Mouse (Mus musculus) myocyte (in vitro differentiated cells): Measurements from ENCODE around the gene Rasgrp2.

Source experiments
- CEBPB ChIP-seq: IDR thresholded peaks from 2 replicates; pipeline ENCODE4 v1.6.1; 2011; ENCODE audit warnings: mild to moderate bottlenecking, moderate library complexity; ENCODE audit not compliant: poor library complexity, insufficient read depth, severe bottlenecking
- MAX ChIP-seq: IDR thresholded peaks from one replicate; pipeline ENCODE4 v1.6.1; 2011; ENCODE audit warnings: low read depth, mild to moderate bottlenecking, control low read depth
- MYOD1 ChIP-seq, 3 experiments: IDR thresholded peaks; one replicate each; pipeline ENCODE4 v1.6.1; 2011; ENCODE audit warnings: control low read depth in 2 of 3, low read depth in 2 of 3, mild to moderate bottlenecking in 2 of 3, moderate library complexity in 1 of 3; ENCODE audit not compliant: insufficient read length in 2 of 3, control insufficient read depth in 1 of 3
- MYOG ChIP-seq, 3 experiments: IDR thresholded peaks; one replicate each; pipeline ENCODE4 v1.6.1; 2011; ENCODE audit warnings: control low read depth in 2 of 3, low read depth in 2 of 3, mild to moderate bottlenecking in 2 of 3; ENCODE audit not compliant: insufficient read length in 2 of 3, control insufficient read depth in 1 of 3, insufficient read depth in 1 of 3
- POLR2A ChIP-seq: IDR thresholded peaks from one replicate; pipeline ENCODE4 v1.6.1; 2011; ENCODE audit warnings: low read depth, mild to moderate bottlenecking, control low read depth, moderate library complexity; ENCODE audit not compliant: insufficient read length
- SRF ChIP-seq: IDR thresholded peaks from one replicate; pipeline ENCODE4 v1.6.1; 2011; ENCODE audit warnings: low read depth; ENCODE audit not compliant: control insufficient read depth, insufficient read length
- TCF12 ChIP-seq: IDR thresholded peaks from one replicate; pipeline ENCODE4 v1.6.1; 2011; ENCODE audit warnings: mild to moderate bottlenecking, control low read depth; ENCODE audit not compliant: poor library complexity, insufficient read depth, severe bottlenecking
- USF1 ChIP-seq: IDR thresholded peaks from one replicate; pipeline ENCODE4 v1.6.1; 2011; ENCODE audit warnings: low read depth, mild to moderate bottlenecking, control low read depth, moderate library complexity

GRCm38 (mm10) chr19:6403869-6404268 lies 4.7 kb downstream of the Rasgrp2 start:
- TF ChIP-seq POLR2A (no peak), MYOD1 (IDR thresholded peaks at IDR 0.05; ENCODE audit: control insufficient read depth in 1 of 3, insufficient read length in 2 of 3, low read depth in 2 of 3) (no peak), MAX (no peak), SRF (no peak), CEBPB (no peak), USF1 (no peak), MYOG (IDR thresholded peaks at IDR 0.05; ENCODE audit: control insufficient read depth in 1 of 3, insufficient read depth in 1 of 3, insufficient read length in 2 of 3, low read depth in 2 of 3) (no peak), TCF12 (no peak)
